Mouse (Mus musculus) olfactory bulb, adult 2 months (tissue): Measurements from ENCODE around the gene Ceacam10.

Source experiments
- CTCF ChIP-seq: fragments of 200-500 bp; IDR thresholded peaks from 2 replicates; pipeline ENCODE4 v1.5.1; 2012; ENCODE audit warnings: low read depth, mild to moderate bottlenecking, low read length, moderate library complexity; ENCODE audit not compliant: insufficient read depth
- POLR2A ChIP-seq: fragments of 200-500 bp; IDR thresholded peaks from 2 replicates; pipeline ENCODE4 v1.6.1; 2012; ENCODE audit warnings: mild to moderate bottlenecking, low read depth, low read length, moderate library complexity; ENCODE audit not compliant: insufficient read depth

GRCm38 (mm10) chr7:24753476-24753875 lies 23.5 kb upstream of the Ceacam10 start:
- no peak for TF ChIP-seq CTCF
- TF ChIP-seq POLR2A = no peak
